Mouse (Mus musculus) intestine, postnatal 0 days (tissue): ENCODE results near the gene Farsa. TPM values are rescaled to one million over a fixed set of nuclear protein-coding genes. Genes with fewer than 3 reads are reported as not detected.
"Not testable (repeated sequence)": the region's sequence is repeated elsewhere in the genome, so short reads cannot be mapped to it uniquely, and the experiment has no call there.

Source experiments
- ATAC-seq: fragments of 200-750 bp; cut with Nextera tagmentation; 2 replicates; pipeline ENCODE4 v1.8.0; 2017; ENCODE audit warnings: mild to moderate bottlenecking, moderate TSS enrichment, moderate library complexity
- H3K27ac ChIP-seq: fragments of 300-500 bp; sonication (generic); 2 replicates; pipeline ENCODE4 v1.5.1; 2014; ENCODE audit warnings: mild to moderate bottlenecking, low read depth, low read length, moderate library complexity
- H3K27me3 ChIP-seq: fragments of 300-500 bp; sonication (generic); replicated peaks from 2 replicates; pipeline ENCODE4 v1.6.1; 2014; ENCODE audit warnings: low read length, mixed read lengths; ENCODE audit not compliant: control insufficient read depth, insufficient read depth
- H3K36me3 ChIP-seq: fragments of 300-500 bp; sonication (generic); 2 replicates; pipeline ENCODE4 v1.6.1; 2014; ENCODE audit warnings: mild to moderate bottlenecking, moderate library complexity; ENCODE audit not compliant: control insufficient read depth, insufficient read depth
- H3K4me1 ChIP-seq: fragments of 300-500 bp; sonication (generic); replicated peaks from 2 replicates; pipeline ENCODE4 v1.6.1; 2014; ENCODE audit warnings: antibody characterized with exemption, low read length, mixed read lengths; ENCODE audit not compliant: control insufficient read depth, insufficient read depth
- H3K4me2 ChIP-seq: fragments of 300-500 bp; sonication (generic); replicated peaks from 2 replicates; pipeline ENCODE4 v1.6.1; 2014; ENCODE audit warnings: low read depth, mild to moderate bottlenecking, moderate library complexity
- H3K4me3 ChIP-seq: fragments of 300-500 bp; sonication (generic); 2 replicates; pipeline ENCODE4 v1.5.1; 2014; ENCODE audit warnings: low read depth, low read length
- H3K9ac ChIP-seq: fragments of 300-500 bp; sonication (generic); 2 replicates; pipeline ENCODE4 v1.6.1; 2014; ENCODE audit warnings: mild to moderate bottlenecking, low read depth, low read length
- H3K9me3 ChIP-seq: fragments of 300-500 bp; sonication (generic); 2 replicates; pipeline ENCODE4 v1.6.1; 2016; ENCODE audit warnings: mixed run types; ENCODE audit not compliant: control insufficient read depth
- CTCF ChIP-seq: sonication (generic); IDR thresholded peaks from 2 replicates; pipeline ENCODE4 v1.5.1; 2016; ENCODE audit warnings: low read depth, mild to moderate bottlenecking, control low read depth, antibody characterized with exemption, moderate library complexity
- WGBS: fragments of 180-500 bp; shearing (Covaris S2); extraction: QIAGEN DNeasy Blood & Tissue Kit; methylation state at CpG from one replicate; pipeline ENCODE4 v1.1.7; 2014; 5-methylcytosine and 5-hydroxymethylcytosine counted together
- polyA plus RNA-seq: library from polyadenylated mRNA; unstranded; fragments of >200 nt; fragmentation: Nextera tagmentation; extraction: Ambion mirVana; gene quantifications from 2 replicates; pipeline ENCODE4 v1.2.1, GENCODE M21; 2015

Gene Farsa
- polyA plus RNA-seq, 1 experiment from 2014 or later, result 28.3 TPM

DNA sequence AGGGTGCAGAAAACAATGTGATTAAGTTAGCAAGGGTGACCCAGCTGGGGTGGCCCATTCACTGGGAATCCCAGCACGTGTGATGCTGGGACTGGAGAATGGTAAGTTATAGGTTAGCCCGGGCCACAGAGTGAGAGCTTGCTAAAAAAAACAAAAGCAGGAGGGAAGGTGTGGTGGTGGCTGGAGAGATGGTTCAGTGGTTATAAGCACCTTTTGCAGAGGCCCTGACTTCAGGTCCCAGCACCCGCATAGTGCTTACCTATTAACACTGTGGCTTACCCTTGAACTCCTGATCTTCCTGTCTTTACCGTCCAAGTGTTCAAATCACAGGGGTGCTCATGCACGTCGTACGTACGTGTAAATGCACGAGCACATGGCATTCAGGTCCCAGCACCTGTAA, 50.2 kb downstream of the Farsa start:
- Histone ChIP-seq H3K4me1 (0 out of 2 replicates have a peak, but pooled peaks cover 6% of the 10 kb centered on the region), H3K4me2 (no peak overlapping the region), H3K27me3 (peaks cover 5% of the 10 kb centered on the region; the same call in 1 of the 2 replicates), H3K9me3 (no peaks in the 10 kb centered on the region), H3K4me3 (no peak overlapping the region), H3K27ac (no peak overlapping the region), H3K9ac (no peak overlapping the region), H3K36me3 (no peaks in the 10 kb centered on the region; the same call in 1 of the 2 replicates)
- ATAC-seq, result no peak
- WGBS, result 92% methylated on average over 9 of the region's 9 CpGs
- TF ChIP-seq CTCF, result no peak

GRCm38 (mm10) chr8:84907493-84907892, 50.7 kb downstream of the Farsa start:
- Histone ChIP-seq H3K4me1 (0 out of 2 replicates have a peak, but pooled peaks cover 6% of the 10 kb centered on the region), H3K27me3 (peaks cover 10% of the 10 kb centered on the region; the same call in 1 of the 2 replicates), H3K36me3 (no peaks in the 10 kb centered on the region; the same call in 1 of the 2 replicates), H3K9ac (no peak overlapping the region), H3K9me3 (no peaks in the 10 kb centered on the region), H3K27ac (no peak overlapping the region), H3K4me2 (no peak overlapping the region), H3K4me3 (no peak overlapping the region)
- ATAC-seq, result no peak
- TF ChIP-seq CTCF, result no peak
- WGBS, result 76% methylated on average over 8 of the region's 8 CpGs

DNA sequence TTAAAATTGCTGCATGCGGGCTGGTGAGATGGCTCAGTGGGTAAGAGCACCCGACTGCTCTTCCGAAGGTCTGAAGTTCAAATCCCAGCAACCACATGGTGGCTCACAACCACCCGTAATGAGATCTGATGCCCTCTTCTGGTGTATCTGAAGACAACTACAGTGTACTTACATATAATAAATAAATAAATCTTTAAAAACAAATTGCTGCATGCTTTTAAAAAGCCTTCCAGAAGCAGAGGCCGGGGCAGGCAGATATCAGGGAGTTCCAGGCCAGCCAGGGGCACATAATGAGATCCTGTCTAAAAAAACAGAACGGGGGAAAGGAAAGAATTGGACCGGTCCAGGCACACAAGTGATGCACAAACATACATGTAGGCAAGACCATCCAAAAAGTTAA, 51.2 kb downstream of the Farsa start:
- WGBS, result 24% methylated on average over 6 of the region's 7 CpGs
- not testable (repeated sequence) for H3K9ac ChIP-seq

DNA sequence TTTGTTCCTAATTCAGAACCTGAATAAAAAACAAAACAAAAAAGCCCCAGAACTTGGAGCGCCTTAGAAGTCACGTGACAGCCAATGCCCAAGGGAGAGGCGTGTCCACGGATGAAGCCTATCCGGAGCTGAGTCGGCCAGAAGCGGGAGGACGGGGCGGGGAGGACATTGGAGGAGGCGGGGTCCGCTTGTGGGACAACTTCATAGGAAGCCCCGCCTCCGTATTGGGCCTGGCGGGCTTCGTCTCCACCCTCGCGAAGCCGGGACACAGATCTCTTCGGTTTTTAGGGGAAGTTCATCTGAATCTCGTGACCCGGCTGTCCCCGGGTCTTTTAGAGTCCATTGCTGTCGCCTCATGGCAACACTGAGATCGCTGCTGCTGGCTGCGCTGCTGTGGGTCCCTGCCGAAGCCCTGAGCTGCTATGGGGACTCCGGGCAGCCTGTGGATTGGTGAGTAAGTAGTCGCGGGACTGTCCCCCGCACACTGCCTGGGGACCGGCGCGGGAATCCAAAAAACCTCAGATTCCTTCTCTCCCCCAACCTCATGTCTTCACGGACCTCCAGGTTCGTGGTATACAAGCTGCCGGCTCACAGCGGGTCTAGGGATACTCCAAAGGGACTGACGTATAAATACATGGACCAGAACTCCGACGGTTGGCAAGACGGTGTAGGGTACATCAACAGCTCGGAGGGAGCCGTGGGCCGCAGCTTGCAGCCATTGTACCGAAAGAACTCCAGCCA, 51.8 kb downstream of the Farsa start, which contains the start of gene Dnase2a:
TSS of gene Dnase2a (plus strand) at position 140 of the 741 bp plus-strand sequence.
- ATAC-seq, result peak; percentile 81
- no peak within 1 kb of the TSS; the same call in 1 of the 2 replicates for H3K27ac ChIP-seq
- TF ChIP-seq CTCF, result no peak
- peak within 1 kb of the TSS; percentile 94 for H3K4me2 ChIP-seq
- peak within 1 kb of the TSS; percentile 60 for H3K9ac ChIP-seq
- no peaks in the 10 kb centered on the region for H3K9me3 ChIP-seq
- H3K27me3 ChIP-seq, result peaks cover 18% of the 10 kb centered on the region; the same call in 1 of the 2 replicates
- H3K36me3 ChIP-seq, result no peaks in the 10 kb centered on the region; the same call in 1 of the 2 replicates
- WGBS, result under 1% methylated on average over 45 of the region's 45 CpGs
- H3K4me3 ChIP-seq, result peak within 1 kb of the TSS; percentile 51
- peaks cover 12% of the 10 kb centered on the region; the same call in 1 of the 2 replicates for H3K4me1 ChIP-seq

More for the DNA sequence above, 51.2 kb downstream of the Farsa start:
- Histone ChIP-seq H3K4me3 (peak overlapping the region; percentile 51), H3K4me2 (peak overlapping the region; percentile 94), H3K27me3 (peaks cover 14% of the 10 kb centered on the region; the same call in 1 of the 2 replicates)
- H3K4me1 ChIP-seq, H3K27ac ChIP-seq, ATAC-seq, H3K36me3 ChIP-seq, H3K9me3 ChIP-seq: not testable (repeated sequence)

DNA sequence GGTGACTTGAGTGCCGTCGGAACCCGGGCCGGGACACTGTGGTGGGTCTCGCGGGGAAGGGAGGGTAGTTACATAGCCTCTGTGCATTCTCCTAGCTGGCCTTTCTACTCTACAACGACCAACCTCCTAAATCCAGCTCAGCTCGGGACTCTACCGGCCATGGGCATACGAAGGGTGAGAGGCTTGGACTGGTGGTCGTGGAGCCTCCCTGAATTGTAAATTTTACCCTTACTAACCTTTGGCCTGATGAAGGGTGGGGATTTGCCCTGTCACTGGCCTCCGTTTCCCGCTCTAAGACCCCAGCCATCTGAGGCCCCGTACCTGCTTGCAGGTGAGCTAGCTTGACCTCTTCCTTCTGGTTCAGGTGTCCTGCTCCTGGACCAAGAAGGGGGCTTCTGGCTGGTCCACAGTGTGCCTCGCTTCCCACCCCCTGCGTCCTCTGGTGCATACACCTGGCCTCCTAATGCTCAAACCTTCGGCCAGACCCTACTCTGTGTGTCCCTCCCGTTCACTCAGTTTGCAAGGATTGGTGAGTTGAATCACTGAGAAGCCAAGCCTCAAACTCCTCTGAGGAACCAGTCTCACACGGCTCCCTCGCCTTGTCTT, 52.5 kb downstream of the Farsa start:
- H3K27me3 ChIP-seq, result peaks cover 21% of the 10 kb centered on the region; the same call in 1 of the 2 replicates
- peak overlapping the region; percentile 51 for H3K4me3 ChIP-seq
- peak overlapping the region; percentile 94 for H3K4me2 ChIP-seq
- ATAC-seq, result no peak
- H3K4me1 ChIP-seq, result peaks cover 12% of the 10 kb centered on the region; the same call in 1 of the 2 replicates
- 0 out of 2 replicates have a peak overlapping the region, but pooled peaks have one; percentile 60 for H3K9ac ChIP-seq
- 50% methylated on average over 20 of the region's 20 CpGs for WGBS
- no peaks in the 10 kb centered on the region; the same call in 1 of the 2 replicates for H3K36me3 ChIP-seq
- H3K9me3 ChIP-seq, result no peaks in the 10 kb centered on the region
- no peak overlapping the region; the same call in 1 of the 2 replicates for H3K27ac ChIP-seq
- no peak for TF ChIP-seq CTCF

DNA sequence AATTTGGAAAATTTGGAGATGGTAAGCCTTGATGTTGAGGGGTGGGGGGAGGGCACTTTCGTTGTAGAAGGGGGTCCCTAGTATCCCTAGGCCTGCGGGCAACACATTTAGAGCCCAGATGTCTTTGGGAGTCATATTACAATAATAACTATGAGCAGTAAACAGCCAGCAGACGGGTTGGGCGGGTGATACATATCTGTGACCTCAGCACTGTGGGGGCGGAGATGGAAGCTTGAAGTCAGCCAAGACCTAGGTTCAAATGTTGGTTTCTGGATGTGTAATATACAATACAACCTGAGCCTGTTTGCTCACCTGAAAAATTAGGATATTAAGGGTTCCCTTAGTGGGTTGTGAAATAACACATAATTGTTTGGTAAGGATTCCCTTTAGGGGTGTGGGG, 53.2 kb downstream of the Farsa start:
- peaks cover 21% of the 10 kb centered on the region; the same call in 1 of the 2 replicates for H3K27me3 ChIP-seq
- no peak overlapping the region for H3K4me3 ChIP-seq
- no peaks in the 10 kb centered on the region; the same call in 1 of the 2 replicates for H3K36me3 ChIP-seq
- H3K9ac ChIP-seq, result no peak overlapping the region
- H3K4me1 ChIP-seq, result peaks cover 12% of the 10 kb centered on the region; the same call in 1 of the 2 replicates
- TF ChIP-seq CTCF, result no peak
- no peak overlapping the region for H3K4me2 ChIP-seq
- no peak for ATAC-seq
- 60% methylated on average over 5 of the region's 5 CpGs for WGBS
- H3K27ac ChIP-seq, result no peak overlapping the region
- H3K9me3 ChIP-seq, result no peaks in the 10 kb centered on the region
